Mouse (Mus musculus): ENCODE data around the gene Ptprm.

The Ptprm gene

GRCm38 (mm10) chr17:66761326-66762296 lies 592.6 kb downstream of the Ptprm start:
- no peak for DNase-seq

- DNase-seq: no peak
Measured at GRCm38 (mm10) chr17:66757025-66757511, 597.2 kb downstream of the Ptprm start.

- no peak for DNase-seq
Measured at GRCm38 (mm10) chr17:66756500-66756899, 597.8 kb downstream of the Ptprm start.

GRCm38 (mm10) chr17:66755191-66755654 lies 599.0 kb downstream of the Ptprm start:
- DNase-seq: no peak

- DNase-seq: no peak
Measured at GRCm38 (mm10) chr17:66754208-66754865, 599.9 kb downstream of the Ptprm start.

GRCm38 (mm10) chr17:66751746-66752145 lies 602.5 kb downstream of the Ptprm start:
- no peak for DNase-seq

- DNase-seq: no peak
Measured at GRCm38 (mm10) chr17:66750481-66751206, 603.6 kb downstream of the Ptprm start.

- no peak for DNase-seq
Measured at GRCm38 (mm10) chr17:66749976-66750375, 604.3 kb downstream of the Ptprm start.

GRCm38 (mm10) chr17:66746506-66746905 lies 607.8 kb downstream of the Ptprm start:
- DNase-seq: no peak

- DNase-seq: no peak
Measured at GRCm38 (mm10) chr17:66743321-66743720, 610.9 kb downstream of the Ptprm start.

- DNase-seq: no peak
Measured at GRCm38 (mm10) chr17:66738779-66739345, 615.4 kb downstream of the Ptprm start.

- DNase-seq: no peak
Measured at GRCm38 (mm10) chr17:66738331-66738730, 615.9 kb downstream of the Ptprm start.

GRCm38 (mm10) chr17:66736450-66736849 lies 617.8 kb downstream of the Ptprm start:
- DNase-seq: no peak

- no peak for DNase-seq
Measured at GRCm38 (mm10) chr17:66733541-66733940, 620.7 kb downstream of the Ptprm start.

- DNase-seq: no peak
Measured at GRCm38 (mm10) chr17:66729979-66730378, 624.3 kb downstream of the Ptprm start.

GRCm38 (mm10) chr17:66720992-66721351 lies 633.3 kb downstream of the Ptprm start:
- no peak for DNase-seq

- DNase-seq: no peak
Measured at GRCm38 (mm10) chr17:66720200-66720991, 633.9 kb downstream of the Ptprm start.

- no peak for DNase-seq
Measured at GRCm38 (mm10) chr17:66712456-66713205, 641.6 kb downstream of the Ptprm start.

GRCm38 (mm10) chr17:66711221-66712016 lies 642.8 kb downstream of the Ptprm start:
- no peak for DNase-seq

- DNase-seq: no peak
Measured at GRCm38 (mm10) chr17:66710568-66710967, 643.7 kb downstream of the Ptprm start.

Data from liver (tissue).